Mouse (Mus musculus) v-Abl transformed pro-B cells (cell line): ENCODE measurements around the gene AC129217.1.

Source experiments
- in situ Hi-C, 2 experiments: fragments of 400-800 bp; cut with MboI; formaldehyde crosslinking; loops; one replicate each; pipeline ENCODE4 v1.15.1; 2025; ENCODE audit not compliant: unreplicated experiment in 2 of 2

Gene AC129217.1

GRCm38 (mm10) chr19:8852236-8852928 is 22.8 kb downstream of the AC129217.1 start:
- in situ Hi-C loops: loop anchor here (10.0 to 25.0 kb wide), 3 partner anchors 110 to 992 kb away; partner anchors contain the start of genes Eef1g (in 1 of the 2), Scgb2a2 (in 1 of the 2) and Tut1 (in 1 of the 2)

GRCm38 (mm10) chr19:8853117-8853516 is 23.5 kb downstream of the AC129217.1 start:
- in situ Hi-C loops: loop anchor here (10.0 to 25.0 kb wide), 3 partner anchors 109 to 992 kb away; partner anchors contain the start of genes Eef1g (in 1 of the 2), Scgb2a2 (in 1 of the 2) and Tut1 (in 1 of the 2)

- in situ Hi-C loops: loop anchor here (5.0 to 25.0 kb wide), 5 partner anchors 105 to 987 kb away; partner anchors contain the start of genes Eef1g (in 1 of the 2), Scgb2a2 (in 1 of the 2) and Tut1 (in 1 of the 2)
These were observed 28.1 kb downstream of the AC129217.1 start for GRCm38 (mm10) chr19:8857689-8858088.

GRCm38 (mm10) chr19:8859018-8859417 is 29.4 kb downstream of the AC129217.1 start:
- in situ Hi-C loops: loop anchor here (5.0 to 25.0 kb wide), 5 partner anchors 103 to 986 kb away; partner anchors contain the start of genes Eef1g (in 1 of the 2), Scgb2a2 (in 1 of the 2) and Tut1 (in 1 of the 2)

GRCm38 (mm10) chr19:8864265-8864664 is 34.7 kb downstream of the AC129217.1 start:
- in situ Hi-C loops: loop anchor here in 1 of 2 experiments (25.0 kb wide), 1 partner anchor 98 kb away; the partner anchor contains the start of genes Eef1g and Tut1

- in situ Hi-C loops: loop anchor here in 1 of 2 experiments (25.0 kb wide), 1 partner anchor 92 kb away; the partner anchor contains the start of genes Eef1g and Tut1
These were observed 40.8 kb downstream of the AC129217.1 start for GRCm38 (mm10) chr19:8870381-8870780.

GRCm38 (mm10) chr19:8870838-8871237 is 41.3 kb downstream of the AC129217.1 start:
- in situ Hi-C loops: loop anchor here in 1 of 2 experiments (25.0 kb wide), 1 partner anchor 91 kb away; the partner anchor contains the start of genes Eef1g and Tut1

GRCm38 (mm10) chr19:8871267-8872186 is 42.0 kb downstream of the AC129217.1 start, which contains the start of gene Ubxn1:
TSS of gene Ubxn1 (plus strand) at chr19:8871496.
- in situ Hi-C loops: loop anchor here in 1 of 2 experiments (25.0 kb wide), 1 partner anchor 91 kb away; the partner anchor contains the start of genes Eef1g and Tut1

- in situ Hi-C loops: loop anchor here in 1 of 2 experiments (25.0 kb wide), 1 partner anchor 90 kb away; the partner anchor contains the start of genes Eef1g and Tut1
These were observed 42.8 kb downstream of the AC129217.1 start for GRCm38 (mm10) chr19:8872266-8872840.

GRCm38 (mm10) chr19:8875031-8875430 is 45.5 kb downstream of the AC129217.1 start:
- in situ Hi-C loops: loop anchor here in 1 of 2 experiments (25.0 kb wide), 1 partner anchor 1388 kb away; the partner anchor contains the start of genes Atl3 and Rtn3

- in situ Hi-C loops: loop anchor here in 1 of 2 experiments (5.0 to 25.0 kb wide), 2 partner anchors 82 to 1393 kb away; partner anchors contain the start of genes Atl3 and Rtn3
These were observed 50.9 kb downstream of the AC129217.1 start, which contains the start of gene Uqcc3 for GRCm38 (mm10) chr19:8880311-8881033. TSS of gene Uqcc3 (minus strand) at chr19:8880923.

- in situ Hi-C loops: loop anchor here in 1 of 2 experiments (5.0 to 25.0 kb wide), 2 partner anchors 81 to 1394 kb away; partner anchors contain the start of genes Atl3 and Rtn3
These were observed 51.4 kb downstream of the AC129217.1 start for GRCm38 (mm10) chr19:8881034-8881392.

GRCm38 (mm10) chr19:8883616-8884015 is 54.0 kb downstream of the AC129217.1 start, which contains the start of the genes Lbhd1 and Gm49403:
TSS of gene Lbhd1 (plus strand) at chr19:8883732.
TSS of gene Gm49403 (plus strand) at chr19:8883930.
- in situ Hi-C loops: loop anchor here in 1 of 2 experiments (5.0 to 25.0 kb wide), 2 partner anchors 79 to 1396 kb away; partner anchors contain the start of genes Atl3 and Rtn3

- in situ Hi-C loops: loop anchor here in 1 of 2 experiments (25.0 kb wide), 1 partner anchor 1400 kb away; the partner anchor contains the start of genes Atl3 and Rtn3
These were observed 57.5 kb downstream of the AC129217.1 start for GRCm38 (mm10) chr19:8886916-8887584.

- in situ Hi-C loops: loop anchor here in 1 of 2 experiments (25.0 kb wide), 1 partner anchor 1401 kb away; the partner anchor contains the start of genes Atl3 and Rtn3
These were observed 58.3 kb downstream of the AC129217.1 start for GRCm38 (mm10) chr19:8887585-8888463.

GRCm38 (mm10) chr19:8888511-8889385 is 59.2 kb downstream of the AC129217.1 start, which contains the start of the genes 1810009A15Rik and Gm49416:
TSS of gene 1810009A15Rik (plus strand) at chr19:8888853.
TSS of gene Gm49416 (plus strand) at chr19:8888926.
- in situ Hi-C loops: loop anchor here in 1 of 2 experiments (25.0 kb wide), 1 partner anchor 1401 kb away; the partner anchor contains the start of genes Atl3 and Rtn3
